Mouse (Mus musculus): Measurements from ENCODE around the gene Vmn1r212.
"Not testable (repeated sequence)": the region's sequence is repeated elsewhere in the genome, so short reads cannot be mapped to it uniquely, and the experiment has no call there.

Gene Vmn1r212

GRCm38 (mm10) chr13:22884105-22884504 is at the start of gene Vmn1r212:
Gene Vmn1r212 (minus strand): TSS chr13:22884205.
- no peak for DNase-seq (ENCODE audit: low spot score)

- no peak for DNase-seq (ENCODE audit: low spot score)
Observed at GRCm38 (mm10) chr13:22879257-22879656, 4.7 kb downstream of the Vmn1r212 start.

- DNase-seq (ENCODE audit: low spot score): no peak
Observed at GRCm38 (mm10) chr13:22857461-22857860, 26.5 kb downstream of the Vmn1r212 start, which contains the start of gene Vmn1r211. Gene Vmn1r211 (minus strand): TSS chr13:22857561.

- no peak for DNase-seq (ENCODE audit: low spot score)
Observed at GRCm38 (mm10) chr13:22854760-22855159, 29.2 kb downstream of the Vmn1r212 start.

- DNase-seq (ENCODE audit: low spot score): no peak
Observed at GRCm38 (mm10) chr13:22846798-22847197, 37.2 kb downstream of the Vmn1r212 start.

GRCm38 (mm10) chr13:22844304-22844703 is 39.7 kb downstream of the Vmn1r212 start:
- not testable (repeated sequence) for DNase-seq (ENCODE audit: low spot score)
